Mouse (Mus musculus) lung, adult 2 months (tissue): Measurements from ENCODE around the gene Ccdc58.

ENCODE experiments used
- CTCF ChIP-seq: fragments of 200-500 bp; IDR thresholded peaks from 2 replicates; pipeline ENCODE4 v1.5.1; 2011; ENCODE audit warnings: mild to moderate bottlenecking, low read length, control low read depth; ENCODE audit not compliant: insufficient read depth
- POLR2A ChIP-seq: fragments of 200-500 bp; IDR thresholded peaks from 2 replicates; pipeline ENCODE4 v1.6.1; 2011; ENCODE audit warnings: low read depth, mild to moderate bottlenecking, control low read depth, low read length, borderline replicate concordance; ENCODE audit errors: extremely low read depth

GRCm38 (mm10) chr16:36131141-36131540, 59.7 kb downstream of the Ccdc58 start, which contains the start of gene Csta1:
- TF ChIP-seq CTCF (no peak), POLR2A (no peak)
